Mouse (Mus musculus) layer of hippocampus, postnatal 14 days (tissue): ENCODE measurements around the gene Robo1. TPM values are rescaled to one million over a fixed set of nuclear protein-coding genes. Genes with fewer than 3 reads are reported as not detected.

Experiments
- DNase-seq, 2 experiments: peaks; one replicate each; pipeline ENCODE4 v3.0.0; 2021 to 2022; ENCODE audit warnings: low spot score in 2 of 2, mixed read lengths in 1 of 2
- total RNA-seq, 2 experiments: library from RNA; stranded (reverse); gene quantifications; 2 replicates each; pipeline ENCODE4 v1.2.3; 2021

Gene Robo1
- total RNA-seq, 2 experiments from 2014 or later = 96.0 to 100 TPM

DNA sequence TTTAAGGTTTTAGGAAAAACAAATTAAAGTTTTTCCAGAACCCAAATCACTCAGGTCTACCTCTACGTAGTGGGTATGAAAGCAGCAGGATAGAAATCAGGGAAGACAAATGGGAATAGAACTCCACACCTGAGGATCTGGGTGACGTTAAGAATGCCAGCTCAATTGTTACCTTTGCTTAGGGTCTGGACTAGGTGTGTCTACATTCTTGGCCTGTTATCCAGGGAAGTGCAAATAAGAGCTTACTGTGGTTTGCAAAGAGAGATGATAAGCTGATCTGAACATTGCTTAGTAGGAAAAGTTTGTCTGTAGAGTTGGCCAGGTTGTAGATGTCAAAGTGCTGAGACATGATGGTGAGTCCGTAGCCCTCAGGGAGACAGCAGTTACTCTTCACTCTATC, 754.4 kb downstream of the Robo1 start:
- DNase-seq = no peak

DNA sequence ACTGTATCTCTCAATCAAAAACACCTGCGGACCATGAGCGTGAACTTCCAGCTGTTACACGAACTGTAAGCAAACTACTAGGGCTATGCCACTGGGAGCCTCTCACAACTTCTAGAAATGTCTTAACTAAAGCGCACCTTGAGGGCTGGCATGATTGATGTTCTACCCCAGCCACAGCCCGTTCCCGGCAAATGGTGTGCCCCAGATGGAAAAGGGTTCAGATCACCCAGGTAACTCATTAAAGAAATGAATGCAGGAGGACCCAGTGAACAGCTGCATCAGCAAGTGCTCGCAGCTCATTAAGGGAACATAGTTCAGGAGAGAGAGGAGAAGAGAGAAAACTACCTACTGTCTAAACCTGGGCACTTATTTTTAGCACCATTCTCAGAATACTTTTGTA, 759.7 kb downstream of the Robo1 start:
- no peak for DNase-seq

DNA sequence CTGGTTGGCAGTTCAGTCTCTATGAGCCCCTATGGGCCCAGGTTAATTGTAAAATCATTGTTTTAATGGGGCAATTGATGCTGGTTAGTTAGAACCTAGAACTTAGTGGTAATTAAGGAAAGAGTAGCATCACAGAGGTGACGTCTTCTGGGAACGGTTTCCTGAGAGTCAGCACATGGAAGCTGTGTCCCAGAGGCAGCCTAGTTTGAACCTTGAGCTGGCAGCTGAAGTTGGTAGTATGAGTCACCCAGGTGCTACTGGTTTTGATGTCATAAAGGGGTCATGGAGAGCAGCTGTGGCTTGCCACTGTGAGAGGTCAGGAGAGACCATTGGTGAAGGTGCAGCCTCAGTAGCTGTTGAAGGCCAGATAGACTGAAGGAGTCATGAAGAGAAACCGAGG, 763.9 kb downstream of the Robo1 start:
- no peak for DNase-seq

DNA sequence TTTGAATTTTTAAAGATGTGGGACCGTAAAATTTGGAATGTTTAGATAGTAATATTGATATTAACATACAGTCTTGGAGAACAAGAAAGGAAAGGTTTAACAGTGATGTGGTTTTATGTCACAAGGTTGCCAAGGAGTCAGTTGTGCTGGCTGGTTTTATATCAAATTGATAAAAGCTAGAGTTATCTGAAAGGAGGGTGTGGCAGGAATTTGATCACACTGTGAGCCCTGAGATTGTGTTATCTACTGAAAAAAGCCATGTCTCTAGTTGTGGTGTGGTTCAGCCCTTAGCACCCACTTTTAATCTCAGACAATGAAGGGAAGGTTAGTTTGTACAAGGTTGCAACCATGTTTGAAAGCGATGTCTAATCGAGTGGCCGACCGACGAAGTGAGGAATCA, 764.8 kb downstream of the Robo1 start:
- DNase-seq = no peak

DNA sequence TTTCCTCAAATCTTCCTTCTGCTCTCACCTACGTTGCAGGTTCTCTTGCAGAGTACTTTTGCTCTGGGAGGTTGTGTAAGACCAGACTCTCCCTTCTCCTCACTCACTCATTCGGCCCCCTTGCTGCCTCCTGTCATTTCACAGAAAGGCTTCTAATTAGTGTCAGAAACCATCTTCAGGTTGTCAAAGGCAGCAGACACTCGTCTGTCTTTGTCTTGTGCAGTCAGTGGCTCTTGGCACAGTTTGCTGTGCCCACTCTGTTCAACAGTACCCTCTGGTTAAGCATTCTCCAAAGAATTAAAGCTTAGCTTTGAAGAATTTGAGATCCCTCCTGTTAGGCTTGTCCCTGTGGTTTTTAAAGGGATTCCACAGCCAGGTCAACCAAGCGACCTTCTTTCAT, 774.3 kb downstream of the Robo1 start:
- DNase-seq = no peak

DNA sequence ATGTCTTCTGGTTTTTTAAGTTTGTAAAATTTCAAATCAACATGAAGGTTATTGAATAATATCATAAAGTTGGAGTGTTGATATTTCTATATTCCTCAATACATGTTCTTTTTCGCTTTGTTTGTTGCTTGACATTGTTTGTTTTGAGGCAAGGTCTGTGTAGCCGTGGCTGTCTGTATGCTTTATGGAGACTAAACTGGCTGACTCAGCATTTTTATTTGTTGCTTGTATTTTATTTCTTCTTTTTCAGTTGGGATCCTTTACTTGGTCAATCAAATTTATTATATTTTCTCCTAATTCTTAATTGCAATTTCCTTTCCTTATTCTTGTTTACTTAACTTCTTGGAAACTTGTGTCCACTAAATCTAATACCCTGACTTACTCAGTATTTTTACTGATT, 775.0 kb downstream of the Robo1 start:
- DNase-seq = no peak
